Mouse (Mus musculus): ENCODE measurements around the gene Prss45.

Prss45 gene

GRCm38 (mm10) chr9:110857781-110858472 lies 23.5 kb downstream of the Prss45 start, which contains the start of gene Prss50:
TSS of gene Prss50 (plus strand) at chr9:110857967.
- peak; percentile 24 to 62 for DNase-seq (ENCODE audit: low spot score in 2 of 2)

GRCm38 (mm10) chr9:110858523-110858922 lies 24.1 kb downstream of the Prss45 start:
- no peak for DNase-seq (ENCODE audit: low spot score in 2 of 2)

- DNase-seq (ENCODE audit: low spot score in 2 of 2) = no peak
These were observed 24.7 kb downstream of the Prss45 start for GRCm38 (mm10) chr9:110858967-110859596.

GRCm38 (mm10) chr9:110871030-110871429 lies 36.6 kb downstream of the Prss45 start:
- peak in 1 of 2 experiments; percentile 63 for DNase-seq (ENCODE audit: low spot score in 2 of 2)

- no peak for DNase-seq (ENCODE audit: low spot score in 2 of 2)
These were observed 39.6 kb downstream of the Prss45 start for GRCm38 (mm10) chr9:110873681-110874659.

- DNase-seq (ENCODE audit: low spot score in 2 of 2) = no peak
These were observed 40.3 kb downstream of the Prss45 start for GRCm38 (mm10) chr9:110874660-110875191.

GRCm38 (mm10) chr9:110875288-110875695 lies 40.9 kb downstream of the Prss45 start:
- no peak for DNase-seq (ENCODE audit: low spot score in 2 of 2)

- DNase-seq (ENCODE audit: low spot score in 2 of 2) = no peak
These were observed 43.0 kb downstream of the Prss45 start for GRCm38 (mm10) chr9:110877353-110877752.

- no peak for DNase-seq (ENCODE audit: low spot score in 2 of 2)
These were observed 43.5 kb downstream of the Prss45 start for GRCm38 (mm10) chr9:110877888-110878287.

GRCm38 (mm10) chr9:110879191-110879920 lies 45.0 kb downstream of the Prss45 start, which contains the start of gene Als2cl:
TSS of gene Als2cl (plus strand) at chr9:110879870.
- no peak for DNase-seq (ENCODE audit: low spot score in 2 of 2)

GRCm38 (mm10) chr9:110879998-110880561 lies 45.7 kb downstream of the Prss45 start, which contains the start of gene Tmie:
TSS of gene Tmie (minus strand) at chr9:110880113.
- DNase-seq (ENCODE audit: low spot score in 2 of 2) = peak in 1 of 2 experiments; percentile 49

GRCm38 (mm10) chr9:110880772-110881171 lies 46.4 kb downstream of the Prss45 start:
- DNase-seq (ENCODE audit: low spot score in 2 of 2) = no peak

- no peak for DNase-seq (ENCODE audit: low spot score in 2 of 2)
These were observed 47.6 kb downstream of the Prss45 start for GRCm38 (mm10) chr9:110881953-110882352.

GRCm38 (mm10) chr9:110887388-110888303 lies 53.3 kb downstream of the Prss45 start:
- DNase-seq (ENCODE audit: low spot score in 2 of 2) = no peak

GRCm38 (mm10) chr9:110888935-110889334 lies 54.5 kb downstream of the Prss45 start:
- no peak for DNase-seq (ENCODE audit: low spot score in 2 of 2)

- no peak for DNase-seq (ENCODE audit: low spot score in 2 of 2)
These were observed 55.8 kb downstream of the Prss45 start for GRCm38 (mm10) chr9:110890026-110890783.
